Mouse (Mus musculus): ENCODE data around the gene Pax5. TPM values are rescaled to one million over a fixed set of nuclear protein-coding genes. Genes with fewer than 3 reads are reported as not detected.
A peak's percentile ranks its signal among the peaks of the same experiment; 100 is the strongest.
"Not testable (repeated sequence)": the region's sequence is repeated elsewhere in the genome, so short reads cannot be mapped to it uniquely, and the experiment has no call there.

The Pax5 gene
- under 1 TPM; 0.10 to 0.38 TPM for total RNA-seq (2021)
- long read RNA-seq, experiment 1, result 0 reads
- long read RNA-seq, experiment 2, result 0 reads

DNA sequence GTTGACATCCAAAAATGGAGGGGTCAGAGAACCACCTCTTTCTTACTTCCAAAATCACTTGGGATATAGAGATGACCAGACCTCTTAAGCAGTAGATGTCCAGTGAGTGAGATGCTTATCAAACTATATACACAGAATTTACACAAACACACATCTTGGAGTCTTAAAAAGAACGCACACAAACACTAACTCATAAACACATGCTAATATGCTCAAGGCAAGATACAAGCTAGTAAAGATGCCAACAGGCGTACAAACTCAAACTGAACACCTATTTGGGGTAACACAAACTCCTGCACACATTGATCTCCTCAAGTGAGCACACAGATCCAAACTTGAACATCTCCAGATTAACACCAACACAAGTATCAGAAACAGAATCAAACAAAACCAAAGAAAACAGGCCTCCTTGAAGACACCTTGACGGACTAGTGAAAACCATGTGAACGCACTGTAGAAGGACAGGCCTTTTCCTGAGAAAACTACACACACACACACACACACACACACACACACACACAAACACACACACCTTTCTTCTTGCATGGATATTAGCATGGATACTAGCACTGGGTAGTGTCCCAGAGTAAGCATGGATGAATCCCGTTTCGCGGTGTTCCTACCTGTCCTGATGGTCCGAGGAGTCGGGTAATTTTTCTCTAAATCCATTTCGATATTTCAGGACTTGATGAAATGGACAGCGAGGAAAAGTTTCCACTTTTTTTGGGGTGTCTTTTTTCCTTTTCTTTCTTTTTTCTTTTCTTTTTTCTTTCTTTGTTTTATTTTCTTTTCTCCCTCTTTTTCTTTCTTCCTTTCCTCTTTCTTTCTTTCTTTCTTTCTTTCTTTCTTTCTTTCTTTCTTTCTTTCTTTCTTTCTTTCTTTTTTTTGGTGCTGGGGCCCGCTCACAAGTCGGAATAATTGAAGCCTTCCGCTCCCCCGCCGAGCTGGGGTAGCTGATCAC, at the start of gene Pax5:
Gene Pax5 (minus strand): TSS at position 748 of the 961 bp plus-strand sequence.
- DNase-seq (ENCODE audit: low spot score in 2 of 2), result no peak
- Histone ChIP-seq H3K4me3 (no peak within 1 kb of the TSS), H3K27ac (no peak within 1 kb of the TSS)
- no peak for TF ChIP-seq CTCF (conservative IDR thresholded peaks at IDR 0.05)

DNA sequence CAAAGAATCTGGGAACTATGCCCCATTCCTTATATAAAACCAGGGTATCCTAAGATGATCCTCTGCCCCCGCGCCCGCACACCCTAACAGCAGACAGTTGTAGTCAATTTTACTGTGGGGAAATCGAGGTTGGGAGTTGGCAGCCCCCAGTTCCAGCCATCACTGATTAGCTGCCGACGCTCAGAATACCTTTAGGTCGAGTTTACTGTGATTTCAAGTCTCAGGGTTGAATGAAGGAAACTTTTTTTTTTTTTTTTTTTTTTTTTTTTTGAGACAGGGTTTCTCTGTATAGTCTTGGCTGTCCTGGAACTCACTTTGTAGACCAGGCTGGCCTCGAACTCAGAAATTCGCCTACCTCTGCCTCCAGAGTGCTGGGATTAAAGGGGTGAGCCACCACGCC, 46.8 kb upstream of the Pax5 start:
- DNase-seq (ENCODE audit: low spot score in 2 of 2), result not testable (repeated sequence)
- Histone ChIP-seq H3K27ac (peak overlapping the region; percentile 95), H3K4me3 (peak overlapping the region; percentile 77)

DNA sequence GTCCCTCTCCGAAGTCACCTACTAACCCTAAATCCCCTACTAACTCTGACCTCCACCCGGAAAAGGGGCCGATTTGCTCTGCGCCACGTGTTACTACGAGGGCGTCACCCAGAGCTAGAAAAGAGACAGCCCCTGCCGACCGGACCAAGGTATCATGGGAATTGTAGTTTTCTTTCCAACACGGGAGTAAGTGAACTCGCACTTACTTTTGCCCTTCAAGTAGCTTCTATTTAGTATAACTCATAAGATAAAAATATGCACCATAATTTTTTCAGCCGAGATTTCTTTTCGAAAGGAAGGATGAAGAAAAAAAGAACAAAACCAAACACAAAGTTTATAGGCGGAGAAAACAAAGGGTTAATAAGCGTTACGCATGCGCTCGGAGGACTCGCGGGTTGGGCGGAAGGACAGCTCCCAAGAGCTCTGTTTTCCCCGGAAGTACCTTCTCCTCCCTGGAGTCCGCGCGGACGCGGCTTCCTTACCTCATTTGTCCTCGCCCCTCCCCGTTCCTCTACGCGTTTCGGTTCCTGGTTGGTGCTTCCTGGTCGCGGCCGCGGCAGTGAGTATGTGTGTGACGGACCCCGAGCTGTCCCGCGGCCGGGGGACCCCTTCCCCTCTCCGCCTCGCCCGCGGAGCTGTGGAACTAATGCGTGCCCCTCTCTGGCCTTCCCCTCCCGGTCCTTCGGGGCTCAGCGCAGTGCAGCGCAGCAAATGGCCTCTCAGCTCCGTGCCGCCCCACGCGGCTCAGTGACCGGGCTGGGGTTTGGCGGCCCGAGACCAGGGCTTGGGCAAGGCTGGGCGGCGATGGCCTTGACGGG, 46.1 kb upstream of the Pax5 start:
- peak; percentile 49 for TF ChIP-seq CTCF (conservative IDR thresholded peaks at IDR 0.05)
- Histone ChIP-seq H3K27ac (peak overlapping the region; percentile 95), H3K4me3 (peak overlapping the region; percentile 77)
- DNase-seq (ENCODE audit: low spot score in 2 of 2), result peak; percentile 88 to 95

DNA sequence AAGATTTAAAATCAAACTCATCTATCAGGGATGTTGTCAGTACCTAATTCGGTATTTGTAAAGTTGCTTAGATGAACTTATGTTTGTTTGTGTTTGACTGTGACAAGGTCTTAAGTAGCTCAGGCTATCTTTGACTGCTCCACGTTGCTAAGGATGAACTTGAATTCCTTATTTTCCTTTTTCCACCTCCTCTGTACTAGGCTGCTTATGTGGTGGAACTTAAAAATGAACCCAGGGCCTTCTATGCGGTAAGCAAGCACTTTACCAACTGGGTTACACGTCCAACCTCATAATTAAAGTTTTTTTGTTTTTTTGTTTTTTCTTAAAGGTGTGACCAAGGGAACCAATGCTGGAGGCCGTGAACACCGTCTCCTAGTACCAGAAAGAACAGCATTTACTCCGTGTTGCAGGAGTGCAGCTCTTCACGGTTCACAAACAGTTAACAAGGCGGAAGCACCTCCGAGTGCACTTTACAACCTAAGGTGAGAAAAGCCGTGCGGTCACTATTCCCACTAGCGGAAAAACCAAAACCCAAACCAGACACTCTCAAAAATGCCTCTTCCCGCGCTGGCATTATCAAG, 45.4 kb upstream of the Pax5 start, which contains the start of gene Zcchc7:
Gene Zcchc7 (plus strand): TSS at position 325 of the 581 bp plus-strand sequence.
- DNase-seq (ENCODE audit: low spot score in 2 of 2), result no peak
- TF ChIP-seq CTCF (conservative IDR thresholded peaks at IDR 0.05), result no peak
- Histone ChIP-seq H3K27ac (peak within 1 kb of the TSS; percentile 95), H3K4me3 (peak within 1 kb of the TSS; percentile 77)

DNA sequence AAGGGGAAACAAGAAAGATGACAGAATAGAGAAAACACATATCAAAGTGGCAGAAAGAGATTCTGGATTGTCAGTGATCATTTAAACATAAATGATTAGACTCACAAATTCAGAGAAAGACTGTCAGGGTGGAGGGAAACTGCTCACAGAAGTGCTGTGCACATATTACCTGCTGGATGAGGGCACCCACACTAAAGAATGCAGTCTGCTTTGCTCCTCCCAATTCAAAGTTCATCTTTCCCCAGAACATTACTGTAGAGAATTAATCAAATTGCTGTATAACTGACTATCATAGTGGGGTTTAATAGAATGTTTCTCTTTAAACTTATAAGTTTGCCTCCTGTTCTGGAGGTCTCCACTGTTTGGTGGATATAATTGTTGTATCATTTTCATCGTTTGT, 30.2 kb upstream of the Pax5 start:
- no peak for TF ChIP-seq CTCF (conservative IDR thresholded peaks at IDR 0.05)
- no peak for DNase-seq (ENCODE audit: low spot score in 2 of 2)
- no peak overlapping the region for H3K4me3 ChIP-seq
- no peak overlapping the region for H3K27ac ChIP-seq

DNA sequence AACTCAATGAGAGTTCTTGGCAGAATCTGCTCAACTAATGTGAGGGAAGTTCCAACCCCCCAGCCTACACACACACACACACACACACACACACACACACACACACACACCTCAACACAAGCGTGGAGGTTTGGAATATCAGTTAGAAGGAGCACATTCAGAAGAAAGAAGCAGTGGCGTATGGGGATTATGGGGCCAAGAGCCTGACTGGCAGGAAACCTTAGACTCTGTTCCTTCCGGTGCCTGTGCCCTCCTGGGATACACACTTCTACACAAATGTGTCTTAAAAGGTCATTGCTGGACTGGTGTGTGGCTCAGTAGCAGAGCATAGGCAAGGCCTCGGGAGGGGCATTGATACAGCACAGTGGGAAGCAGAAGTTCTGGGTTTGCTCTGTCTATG, 10.9 kb upstream of the Pax5 start:
- no peak for TF ChIP-seq CTCF (conservative IDR thresholded peaks at IDR 0.05)

DNA sequence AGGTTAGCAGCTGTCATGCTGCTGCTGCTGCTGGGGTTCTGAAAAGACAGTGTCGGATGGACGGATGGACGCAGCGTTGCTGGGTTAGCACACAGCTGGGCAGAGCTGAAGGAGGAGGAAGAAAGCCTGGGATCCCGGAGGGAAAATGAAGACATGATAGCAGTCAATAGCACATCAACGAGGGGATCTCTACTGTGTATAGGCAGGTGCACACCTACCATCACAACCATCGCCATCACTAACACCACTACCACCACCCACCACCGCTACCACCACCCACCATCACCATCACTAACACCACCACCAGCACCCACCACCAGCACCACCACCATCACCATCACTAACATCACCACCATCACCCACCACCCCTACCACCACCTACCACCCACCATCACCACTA, 9.8 kb upstream of the Pax5 start:
- no peak for DNase-seq (ENCODE audit: low spot score in 2 of 2)
- Histone ChIP-seq H3K27ac (no peak overlapping the region), H3K4me3 (no peak overlapping the region)
- TF ChIP-seq CTCF (conservative IDR thresholded peaks at IDR 0.05), result no peak

More for the DNA sequence above, 10.9 kb upstream of the Pax5 start:
- H3K4me3 ChIP-seq, result no peak overlapping the region
- DNase-seq (ENCODE audit: low spot score in 2 of 2), result no peak
- H3K27ac ChIP-seq, result no peak overlapping the region

DNA sequence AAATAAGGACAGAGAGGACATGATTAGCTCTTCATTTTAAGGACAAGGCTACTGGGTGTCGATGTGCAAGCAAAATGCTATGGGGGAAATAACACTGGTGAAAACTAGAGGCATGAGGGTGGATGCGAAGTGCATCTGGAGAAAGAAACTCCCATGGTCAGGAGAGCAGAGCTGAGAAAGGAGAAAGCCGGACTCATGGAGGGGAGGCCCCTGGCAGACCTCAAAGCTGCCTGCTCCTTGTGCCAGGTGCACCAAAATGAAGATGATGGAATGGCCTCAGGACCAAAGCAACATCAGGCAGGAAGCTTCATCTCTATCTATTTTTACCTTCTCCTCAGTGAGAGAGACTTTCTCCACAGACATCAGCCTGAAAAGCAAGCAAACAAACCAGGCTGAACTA, 7.4 kb upstream of the Pax5 start:
- H3K4me3 ChIP-seq, result no peak overlapping the region
- no peak for TF ChIP-seq CTCF (conservative IDR thresholded peaks at IDR 0.05)
- H3K27ac ChIP-seq, result no peak overlapping the region
- DNase-seq (ENCODE audit: low spot score in 2 of 2), result no peak

DNA sequence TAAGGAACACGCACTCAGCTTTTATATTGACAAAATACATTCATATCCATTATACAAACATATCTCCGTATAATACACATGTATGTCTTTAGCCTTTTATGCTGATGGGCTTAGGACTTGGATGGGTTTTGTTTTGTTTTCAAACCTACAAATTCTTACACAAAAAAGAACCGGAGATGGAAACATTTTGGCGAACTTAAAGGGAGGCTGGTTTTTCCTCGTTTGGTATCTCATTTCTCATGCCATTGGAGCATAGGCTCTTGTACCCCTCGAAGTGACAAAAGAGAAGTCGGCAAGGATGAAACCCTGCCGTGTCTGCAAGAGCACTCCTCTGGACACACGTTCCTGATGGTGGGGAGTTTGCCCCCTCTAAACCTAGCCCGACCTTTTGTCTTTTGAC, 6.1 kb upstream of the Pax5 start:
- no peak for TF ChIP-seq CTCF (conservative IDR thresholded peaks at IDR 0.05)

DNA sequence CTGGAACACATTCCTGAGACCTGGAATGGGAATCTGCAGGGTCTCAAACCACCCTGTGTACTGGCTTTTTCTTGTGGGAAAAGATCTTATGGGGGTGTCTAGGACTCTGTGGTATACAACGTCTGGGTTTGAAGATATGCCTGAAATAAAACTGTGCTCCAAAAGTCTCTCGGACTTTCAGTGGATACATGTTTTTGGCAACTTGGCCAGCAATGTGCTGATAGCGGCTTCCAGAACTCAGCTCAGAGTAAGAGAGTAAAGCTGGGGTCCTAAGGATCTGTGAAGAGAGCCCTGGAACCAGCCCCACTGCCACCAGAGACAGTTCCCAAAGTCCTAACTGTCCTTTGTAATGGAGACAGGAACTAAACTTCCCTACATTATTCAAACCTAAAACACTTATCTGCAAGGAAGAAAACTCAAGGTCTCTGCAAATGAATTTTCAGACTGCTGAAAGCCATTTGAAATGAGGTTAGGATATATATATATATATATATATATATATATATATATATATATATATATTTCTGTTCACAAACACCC, 5.4 kb upstream of the Pax5 start:
- no peak for TF ChIP-seq CTCF (conservative IDR thresholded peaks at IDR 0.05)
- no peak overlapping the region for H3K4me3 ChIP-seq
- DNase-seq (ENCODE audit: low spot score in 2 of 2), result no peak
- no peak overlapping the region for H3K27ac ChIP-seq

More for the DNA sequence above, 6.1 kb upstream of the Pax5 start:
- no peak for DNase-seq (ENCODE audit: low spot score in 2 of 2)
- Histone ChIP-seq H3K4me3 (no peak overlapping the region), H3K27ac (no peak overlapping the region)

DNA sequence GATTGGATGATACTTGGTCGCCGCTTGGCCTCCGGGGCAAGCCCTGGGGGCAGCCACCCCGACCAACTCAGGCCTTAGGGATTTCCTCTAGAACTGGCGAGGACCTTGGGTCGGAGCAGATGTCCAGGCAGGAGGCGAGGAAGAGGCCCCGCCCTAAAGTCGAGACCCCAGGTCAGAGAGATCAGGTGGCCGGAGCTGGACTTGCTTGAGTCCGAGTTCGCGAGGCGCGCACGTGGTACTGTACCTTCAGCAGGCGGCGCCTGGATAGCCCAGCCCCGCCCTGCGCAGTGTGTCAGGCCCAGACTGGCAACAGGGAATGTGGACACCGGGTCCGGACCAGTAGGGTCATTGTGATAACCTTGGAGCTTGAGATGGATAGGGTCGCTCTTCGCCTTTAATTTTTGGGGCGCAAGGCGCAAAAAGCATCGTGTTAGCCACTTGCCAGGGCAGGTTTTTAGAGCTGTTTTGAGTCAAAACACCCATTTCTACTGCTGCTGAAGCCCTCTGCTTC, 3.9 kb upstream of the Pax5 start:
- TF ChIP-seq CTCF (conservative IDR thresholded peaks at IDR 0.05), result no peak
- no peak overlapping the region for H3K4me3 ChIP-seq
- DNase-seq (ENCODE audit: low spot score in 2 of 2), result no peak
- no peak overlapping the region for H3K27ac ChIP-seq

DNA sequence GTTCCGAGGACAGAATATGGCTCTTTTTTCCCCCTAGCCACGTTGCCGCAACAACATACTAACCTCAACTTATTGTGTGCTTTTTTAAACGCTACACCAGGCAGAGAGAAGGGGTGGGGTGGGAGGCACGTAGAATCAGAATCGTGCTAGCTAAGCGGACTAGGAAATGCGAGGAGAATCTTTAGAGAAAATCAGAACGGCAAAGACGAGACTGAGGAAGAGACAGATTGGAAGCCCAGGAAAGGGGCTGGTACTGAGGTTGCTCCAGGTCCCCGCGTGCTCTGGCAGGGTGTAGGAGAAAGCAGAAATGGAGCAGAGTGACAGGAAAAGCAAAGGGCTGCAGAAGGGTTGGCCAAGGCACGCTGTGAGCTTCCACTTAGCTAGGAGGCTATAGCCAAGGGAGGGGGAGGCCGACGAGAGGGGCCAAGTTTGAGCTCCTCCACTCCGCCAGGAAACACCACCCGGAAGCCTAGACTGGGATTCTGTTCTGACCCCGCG, 3.3 kb upstream of the Pax5 start:
- Histone ChIP-seq H3K4me3 (no peak overlapping the region), H3K27ac (no peak overlapping the region)
- TF ChIP-seq CTCF (conservative IDR thresholded peaks at IDR 0.05), result no peak
- no peak for DNase-seq (ENCODE audit: low spot score in 2 of 2)

Measured in layer of hippocampus, adult 2 months (tissue).